Mouse (Mus musculus) lung, postnatal 0 days (tissue): Measurements from ENCODE around the gene Gtf2ird1.

ENCODE experiments used
- CTCF ChIP-seq: IDR thresholded peaks from 2 replicates; pipeline ENCODE4 v1.5.1; 2016; ENCODE audit warnings: antibody characterized with exemption, mild to moderate bottlenecking
- EP300 ChIP-seq: IDR thresholded peaks from 2 replicates; pipeline ENCODE4 v1.6.1; 2016; ENCODE audit warnings: antibody characterized with exemption, mild to moderate bottlenecking, control low read depth

GRCm38 (mm10) chr5:134419700-134420099, 36.8 kb downstream of the Gtf2ird1 start:
- TF ChIP-seq CTCF (no peak), EP300 (no peak)
